Mouse (Mus musculus): Measurements from ENCODE around the gene Fam71e1.

DNA sequence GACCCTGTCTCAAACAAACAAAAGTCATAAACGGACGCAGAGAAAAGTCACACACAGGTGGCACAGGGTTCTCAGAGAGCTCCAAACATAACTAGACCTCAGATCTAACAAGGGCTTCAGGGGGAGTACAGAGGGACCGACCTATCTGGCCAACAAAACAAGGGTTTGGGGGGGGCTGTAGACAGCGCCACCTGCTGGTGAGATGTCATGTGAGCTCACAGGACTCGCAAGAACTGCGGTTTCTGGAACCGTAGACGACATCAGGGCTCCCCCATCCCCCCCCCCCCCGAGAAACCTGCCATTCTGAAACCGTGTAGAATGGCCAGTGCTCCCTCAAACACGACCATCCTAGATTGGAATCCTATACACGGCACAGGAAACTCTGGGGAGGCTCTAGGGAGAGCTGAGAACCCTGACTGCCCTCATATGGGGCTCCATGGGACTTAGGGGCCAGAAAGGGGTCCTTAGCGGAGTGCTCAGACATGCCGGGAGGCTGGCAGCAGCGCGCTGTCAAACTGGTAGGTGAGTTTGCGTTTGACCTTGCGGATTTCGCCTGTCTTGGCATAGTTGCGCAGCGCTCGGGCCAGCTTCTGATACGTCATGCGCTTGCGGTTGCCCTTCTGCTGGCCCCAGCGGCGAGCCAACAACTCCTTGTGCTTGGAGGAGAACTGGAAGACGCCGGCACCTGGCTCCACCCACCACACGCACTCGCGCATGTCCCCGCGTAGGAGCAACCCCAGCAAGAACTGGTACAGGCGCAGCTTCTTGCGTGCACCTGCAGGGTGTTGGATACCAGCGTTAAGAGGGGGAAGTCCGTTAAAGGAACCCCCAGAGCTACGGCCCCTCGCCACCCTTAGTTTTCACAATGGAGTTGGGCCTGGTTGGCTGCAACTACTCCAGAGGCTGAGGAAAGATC is 31.4 kb downstream of the Fam71e1 start:
- TF ChIP-seq TAL1 (IDR thresholded peaks at IDR 0.05; ENCODE audit: low read length) = no peak
- no peak for TF ChIP-seq GATA1 (IDR thresholded peaks at IDR 0.05; ENCODE audit: low read length)

Data from erythroblast, embryonic 14.5 days (primary cell).